Mouse (Mus musculus): ENCODE data around the gene Ttll1. TPM values are rescaled to one million over a fixed set of nuclear protein-coding genes. Genes with fewer than 3 reads are reported as not detected.

The Ttll1 gene
- polyA plus RNA-seq (2012; rRNA removed) = 25.2 and 28.8 TPM in 2 replicates

- Histone ChIP-seq H3K27ac (ENCODE audit: control insufficient read depth, insufficient read depth, low read depth, low read length) (peak within 1 kb of the TSS; percentile 69), H3K27me3 (ENCODE audit: control insufficient read depth, insufficient read depth, low read length) (no peaks in the 10 kb centered on the region), H3K4me3 (ENCODE audit: control insufficient read depth, low read depth, low read length) (peak within 1 kb of the TSS; percentile 90), H3K4me1 (ENCODE audit: control insufficient read depth, insufficient read depth, low read length) (peaks cover 10% of the 10 kb centered on the region), H3K36me3 (ENCODE audit: control insufficient read depth, insufficient read depth, low read length) (no peaks in the 10 kb centered on the region)
- TF ChIP-seq POLR2A (IDR thresholded peaks at IDR 0.05; ENCODE audit: control insufficient read depth, low read depth, low read length) (peak; percentile 79), CTCF (IDR thresholded peaks at IDR 0.05; ENCODE audit: control insufficient read depth, insufficient read depth, insufficient replicate concordance, low read depth, low read length) (no peak)
These were observed at the start of gene Ttll1 for GRCm38 (mm10) chr15:83510805-83511405. TSS of gene Ttll1 (minus strand) at chr15:83510893.

DNA sequence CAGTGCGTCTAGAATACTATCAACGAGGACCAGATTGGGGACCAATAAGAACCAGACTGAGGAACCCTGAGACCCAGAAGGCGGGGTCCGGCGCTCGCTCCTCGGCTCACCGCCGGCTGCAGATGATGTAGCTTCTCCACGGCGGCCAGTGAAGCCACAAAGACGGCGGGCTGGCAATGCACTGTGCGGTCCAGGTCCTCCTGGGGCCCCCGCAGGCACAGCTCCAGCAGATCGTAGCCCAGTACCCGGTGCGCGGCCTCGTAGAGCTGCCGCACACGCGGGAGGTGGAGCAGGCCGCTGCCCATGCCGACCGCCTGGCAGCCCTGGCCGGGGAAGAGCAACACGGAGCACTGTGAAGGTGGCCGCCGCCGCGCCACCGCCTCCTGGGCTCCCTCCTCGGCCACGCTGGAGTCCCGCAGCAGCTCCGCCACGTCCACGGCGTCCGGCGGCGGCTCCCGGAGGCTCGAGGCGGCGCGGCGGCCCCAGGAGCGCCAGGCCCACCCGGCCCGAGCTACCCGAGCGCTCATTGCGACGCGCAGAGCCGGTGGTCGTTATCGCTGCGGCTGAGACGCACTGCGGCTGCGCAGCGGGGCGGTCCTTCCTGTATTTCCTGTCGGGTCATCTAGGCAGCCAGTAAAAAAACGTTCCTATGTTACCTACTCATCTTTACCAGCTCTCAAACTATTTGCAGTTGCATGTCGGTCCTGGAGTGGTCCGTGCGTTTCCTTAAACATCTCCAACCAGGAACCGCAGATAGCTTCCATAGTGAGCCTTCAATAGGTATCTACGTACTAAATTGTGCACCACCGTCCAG is 44.7 kb upstream of the Ttll1 start:
- no peaks in the 10 kb centered on the region for H3K27me3 ChIP-seq (ENCODE audit: control insufficient read depth, insufficient read depth, low read length)
- 0 out of 2 replicates have a peak, but pooled peaks cover 1% of the 10 kb centered on the region for H3K36me3 ChIP-seq (ENCODE audit: control insufficient read depth, insufficient read depth, low read length)
- peaks cover 10% of the 10 kb centered on the region for H3K4me1 ChIP-seq (ENCODE audit: control insufficient read depth, insufficient read depth, low read length)
- peak overlapping the region; percentile 92 for H3K4me3 ChIP-seq (ENCODE audit: control insufficient read depth, low read depth, low read length)
- peak overlapping the region; percentile 86 for H3K27ac ChIP-seq (ENCODE audit: control insufficient read depth, insufficient read depth, low read depth, low read length)
- TF ChIP-seq POLR2A (IDR thresholded peaks at IDR 0.05; ENCODE audit: control insufficient read depth, low read depth, low read length) (peak; percentile 98), CTCF (IDR thresholded peaks at IDR 0.05; ENCODE audit: control insufficient read depth, insufficient read depth, insufficient replicate concordance, low read depth, low read length) (no peak)

DNA sequence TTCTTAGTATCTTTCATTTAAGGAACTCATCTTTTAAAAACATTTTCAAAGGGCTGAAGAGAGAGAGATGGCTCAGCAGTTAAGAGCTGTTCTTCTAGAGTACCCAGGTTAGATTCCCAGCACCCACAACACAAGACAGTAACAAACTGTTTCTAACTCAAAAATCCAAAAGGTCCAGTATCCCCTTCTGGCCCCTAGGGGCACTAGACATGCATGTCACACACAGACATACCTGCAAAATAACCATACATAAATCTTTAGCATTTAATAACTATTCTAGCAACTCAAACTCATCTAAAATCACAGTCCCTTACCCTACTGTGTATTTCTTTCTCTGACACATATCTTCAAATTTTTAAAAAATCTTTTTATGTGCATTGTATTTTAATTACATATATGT is 43.1 kb upstream of the Ttll1 start:
- H3K27ac ChIP-seq (ENCODE audit: control insufficient read depth, insufficient read depth, low read depth, low read length) = no peak overlapping the region

GRCm38 (mm10) chr15:83550137-83550536 is 39.4 kb upstream of the Ttll1 start:
- H3K27ac ChIP-seq (ENCODE audit: control insufficient read depth, insufficient read depth, low read depth, low read length) = no peak overlapping the region
- H3K36me3 ChIP-seq (ENCODE audit: control insufficient read depth, insufficient read depth, low read length) = peaks cover 8% of the 10 kb centered on the region
- no peaks in the 10 kb centered on the region for H3K27me3 ChIP-seq (ENCODE audit: control insufficient read depth, insufficient read depth, low read length)
- TF ChIP-seq CTCF (IDR thresholded peaks at IDR 0.05; ENCODE audit: control insufficient read depth, insufficient read depth, insufficient replicate concordance, low read depth, low read length) (no peak), POLR2A (IDR thresholded peaks at IDR 0.05; ENCODE audit: control insufficient read depth, low read depth, low read length) (no peak)
- peaks cover 3% of the 10 kb centered on the region; the same call in 1 of the 2 replicates for H3K4me1 ChIP-seq (ENCODE audit: control insufficient read depth, insufficient read depth, low read length)
- no peak overlapping the region for H3K4me3 ChIP-seq (ENCODE audit: control insufficient read depth, low read depth, low read length)

More for the DNA sequence above, 43.1 kb upstream of the Ttll1 start:
- 0 out of 2 replicates have a peak, but pooled peaks cover 1% of the 10 kb centered on the region for H3K36me3 ChIP-seq (ENCODE audit: control insufficient read depth, insufficient read depth, low read length)
- no peaks in the 10 kb centered on the region for H3K27me3 ChIP-seq (ENCODE audit: control insufficient read depth, insufficient read depth, low read length)
- H3K4me3 ChIP-seq (ENCODE audit: control insufficient read depth, low read depth, low read length) = no peak overlapping the region
- no peak for TF ChIP-seq POLR2A (IDR thresholded peaks at IDR 0.05; ENCODE audit: control insufficient read depth, low read depth, low read length)
- no peak for TF ChIP-seq CTCF (IDR thresholded peaks at IDR 0.05; ENCODE audit: control insufficient read depth, insufficient read depth, insufficient replicate concordance, low read depth, low read length)
- peaks cover 10% of the 10 kb centered on the region for H3K4me1 ChIP-seq (ENCODE audit: control insufficient read depth, insufficient read depth, low read length)

DNA sequence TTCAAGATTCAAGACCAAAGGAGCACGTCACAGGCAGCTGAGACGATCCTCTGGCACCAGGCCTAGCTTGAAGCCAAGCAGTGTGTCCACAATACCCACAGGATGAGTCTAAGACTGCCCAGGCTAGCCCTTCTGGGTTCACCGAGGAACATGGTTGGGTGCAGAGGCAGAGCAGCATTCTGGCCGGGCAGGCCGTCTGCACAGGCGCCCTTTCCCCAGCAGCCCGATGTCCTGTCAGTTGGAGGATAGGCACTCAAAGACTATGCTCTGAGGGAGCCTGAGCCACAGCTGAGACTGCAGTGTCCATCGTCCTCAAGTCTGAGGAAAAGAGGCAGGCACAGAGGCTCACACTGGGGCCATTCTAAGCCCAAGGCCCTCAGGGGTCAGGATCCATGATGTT is 36.5 kb upstream of the Ttll1 start:
- TF ChIP-seq POLR2A (IDR thresholded peaks at IDR 0.05; ENCODE audit: control insufficient read depth, low read depth, low read length) (no peak), CTCF (IDR thresholded peaks at IDR 0.05; ENCODE audit: control insufficient read depth, insufficient read depth, insufficient replicate concordance, low read depth, low read length) (no peak)
- H3K36me3 ChIP-seq (ENCODE audit: control insufficient read depth, insufficient read depth, low read length) = peaks cover 7% of the 10 kb centered on the region
- no peak overlapping the region for H3K4me3 ChIP-seq (ENCODE audit: control insufficient read depth, low read depth, low read length)
- H3K27me3 ChIP-seq (ENCODE audit: control insufficient read depth, insufficient read depth, low read length) = no peaks in the 10 kb centered on the region
- H3K27ac ChIP-seq (ENCODE audit: control insufficient read depth, insufficient read depth, low read depth, low read length) = no peak overlapping the region
- no peaks in the 10 kb centered on the region for H3K4me1 ChIP-seq (ENCODE audit: control insufficient read depth, insufficient read depth, low read length)

DNA sequence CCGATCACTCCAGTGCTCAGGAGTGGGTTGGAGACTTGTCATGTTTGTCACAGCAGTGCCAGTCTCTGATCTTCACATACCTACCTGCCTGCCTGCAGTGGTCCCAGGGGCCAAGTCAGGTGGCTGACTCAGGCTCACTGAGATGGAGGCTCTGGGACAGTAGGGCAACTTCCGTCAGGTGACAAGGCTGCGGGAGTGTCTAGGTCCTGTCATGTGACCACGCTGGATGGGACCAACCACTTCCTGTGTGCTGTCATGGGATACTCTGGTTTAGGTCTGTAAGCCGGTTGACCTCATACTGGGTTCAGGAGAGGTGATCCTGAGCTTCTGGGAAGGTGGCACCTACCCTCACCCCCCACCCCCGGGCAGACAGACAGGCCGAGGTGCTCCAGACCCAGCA is 35.3 kb upstream of the Ttll1 start:
- Histone ChIP-seq H3K27ac (ENCODE audit: control insufficient read depth, insufficient read depth, low read depth, low read length) (no peak overlapping the region), H3K4me3 (ENCODE audit: control insufficient read depth, low read depth, low read length) (no peak overlapping the region), H3K36me3 (ENCODE audit: control insufficient read depth, insufficient read depth, low read length) (peaks cover 7% of the 10 kb centered on the region), H3K4me1 (ENCODE audit: control insufficient read depth, insufficient read depth, low read length) (no peaks in the 10 kb centered on the region), H3K27me3 (ENCODE audit: control insufficient read depth, insufficient read depth, low read length) (no peaks in the 10 kb centered on the region)
- TF ChIP-seq CTCF (IDR thresholded peaks at IDR 0.05; ENCODE audit: control insufficient read depth, insufficient read depth, insufficient replicate concordance, low read depth, low read length) = no peak
- no peak for TF ChIP-seq POLR2A (IDR thresholded peaks at IDR 0.05; ENCODE audit: control insufficient read depth, low read depth, low read length)

DNA sequence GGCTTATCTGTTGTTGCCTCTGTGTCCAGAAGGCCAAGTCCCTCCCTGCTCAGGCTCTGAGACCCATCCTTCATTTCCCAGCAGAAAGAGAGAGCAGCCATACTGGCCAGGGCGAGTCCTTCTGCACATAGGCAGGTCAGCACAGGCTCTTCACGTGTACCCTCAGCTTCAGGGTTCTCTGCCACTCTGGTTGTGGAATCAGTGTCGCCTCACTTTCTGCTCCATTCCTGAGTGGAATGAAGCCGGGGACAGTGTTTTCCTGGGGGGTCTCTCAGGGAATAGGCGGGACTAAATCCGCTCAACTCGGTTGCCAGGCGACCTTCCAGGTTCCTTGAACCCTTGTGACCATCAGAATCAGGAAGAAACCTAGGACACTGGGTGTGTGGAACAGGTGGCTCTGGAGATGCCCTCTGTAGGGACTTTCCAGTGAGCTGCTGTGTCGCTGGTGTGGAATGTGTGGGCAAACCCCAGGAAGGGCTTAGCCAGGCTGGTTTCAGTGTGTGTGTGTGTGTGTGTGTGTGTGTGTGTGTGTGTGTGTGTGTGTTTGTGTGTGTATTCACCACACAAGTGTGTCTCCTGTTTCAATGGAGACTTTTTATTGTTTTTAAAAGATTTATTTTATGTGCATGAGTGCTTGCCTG is 31.1 kb upstream of the Ttll1 start:
- TF ChIP-seq CTCF (IDR thresholded peaks at IDR 0.05; ENCODE audit: control insufficient read depth, insufficient read depth, insufficient replicate concordance, low read depth, low read length) (no peak), POLR2A (IDR thresholded peaks at IDR 0.05; ENCODE audit: control insufficient read depth, low read depth, low read length) (no peak)
- no peak overlapping the region for H3K27ac ChIP-seq (ENCODE audit: control insufficient read depth, insufficient read depth, low read depth, low read length)
- H3K36me3 ChIP-seq (ENCODE audit: control insufficient read depth, insufficient read depth, low read length) = peaks cover 2% of the 10 kb centered on the region
- no peak overlapping the region for H3K4me3 ChIP-seq (ENCODE audit: control insufficient read depth, low read depth, low read length)
- H3K4me1 ChIP-seq (ENCODE audit: control insufficient read depth, insufficient read depth, low read length) = no peaks in the 10 kb centered on the region
- no peaks in the 10 kb centered on the region for H3K27me3 ChIP-seq (ENCODE audit: control insufficient read depth, insufficient read depth, low read length)
